Mouse (Mus musculus) heart, embryonic 15.5 days (tissue): Measurements from ENCODE around the gene Met. TPM values are rescaled to one million over a fixed set of nuclear protein-coding genes. Genes with fewer than 3 reads are reported as not detected.

ENCODE experiments used
- ATAC-seq: fragments of 200-750 bp; cut with Nextera tagmentation; replicated peaks from 2 replicates; pipeline ENCODE4 v1.8.0; 2017; ENCODE audit warnings: low read depth, moderate TSS enrichment; ENCODE audit not compliant: insufficient number of reproducible peaks, insufficient read depth, low FRiP score
- H3K27ac ChIP-seq: fragments of 300-500 bp; sonication (generic); 2 replicates; pipeline ENCODE4 v1.5.1; 2015; ENCODE audit warnings: mild to moderate bottlenecking, inconsistent platforms
- H3K27me3 ChIP-seq: fragments of 300-500 bp; sonication (generic); 2 replicates; pipeline ENCODE4 v1.6.1; 2015; ENCODE audit warnings: inconsistent platforms
- H3K36me3 ChIP-seq: fragments of 300-500 bp; sonication (generic); 2 replicates; pipeline ENCODE4 v1.6.1; 2015; ENCODE audit warnings: mild to moderate bottlenecking, inconsistent platforms
- H3K4me1 ChIP-seq: fragments of 300-500 bp; sonication (generic); replicated peaks from 2 replicates; pipeline ENCODE4 v1.6.1; 2015; ENCODE audit warnings: inconsistent platforms
- H3K4me2 ChIP-seq: fragments of 300-500 bp; sonication (generic); 2 replicates; pipeline ENCODE4 v1.6.1; 2015; ENCODE audit warnings: inconsistent platforms, mild to moderate bottlenecking, moderate library complexity
- H3K4me3 ChIP-seq: fragments of 300-500 bp; sonication (generic); 2 replicates; pipeline ENCODE4 v1.5.1; 2015; ENCODE audit warnings: mild to moderate bottlenecking, inconsistent platforms
- H3K9ac ChIP-seq: fragments of 300-500 bp; sonication (generic); 2 replicates; pipeline ENCODE4 v1.6.1; 2015; ENCODE audit warnings: mild to moderate bottlenecking, inconsistent platforms
- H3K9me3 ChIP-seq: fragments of 300-500 bp; sonication (generic); replicated peaks from 2 replicates; pipeline ENCODE4 v1.6.1; 2016; ENCODE audit warnings: inconsistent platforms
- WGBS: fragments of 180-500 bp; shearing (Covaris S2); methylation state at CpG from one replicate; pipeline ENCODE4 v1.1.7; 2015; ENCODE audit warnings: mixed read lengths; 5-methylcytosine and 5-hydroxymethylcytosine counted together
- polyA plus RNA-seq: library from polyadenylated mRNA; unstranded; fragments of >200 nt; fragmentation: Nextera tagmentation; extraction: Ambion mirVana; gene quantifications from 2 replicates; pipeline ENCODE4 v1.2.1, GENCODE M21; 2015

Met gene
- polyA plus RNA-seq, 1 experiment from 2014 or later = 1.9 TPM

- Histone ChIP-seq H3K27me3 (no peaks in the 10 kb centered on the region), H3K4me2 (no peak overlapping the region), H3K4me3 (no peak overlapping the region), H3K27ac (no peak overlapping the region), H3K9me3 (no peaks in the 10 kb centered on the region), H3K9ac (no peak overlapping the region), H3K4me1 (no peaks in the 10 kb centered on the region), H3K36me3 (no peaks in the 10 kb centered on the region)
- ATAC-seq = no peak
- WGBS = 55% methylated on average over 3 of the region's 3 CpGs
These were observed 157.8 kb downstream of the Met start for GRCm38 (mm10) chr6:17621436-17621835.

Other genes starting within 250 kb of the Met start
- gene Cav2, start 182.6 kb upstream of the Met start, polyA plus RNA-seq = 40.1 and 44.2 TPM in 2 replicates
- 308 and 327 TPM in 2 replicates for gene Cav1, start 157.5 kb upstream of the Met start, polyA plus RNA-seq
- gene Capza2, start 172.4 kb downstream of the Met start, polyA plus RNA-seq = 203 and 207 TPM in 2 replicates
- gene St7, start 229.1 kb downstream of the Met start, polyA plus RNA-seq = 26.1 and 28.6 TPM in 2 replicates